ENCODE assay signal across 8 mouse cellular contexts in genomic region chr16:33379944-33380881, GRCm38 (mm10). TPM values are rescaled to one million over a fixed set of nuclear protein-coding genes. Genes with fewer than 3 reads are reported as not detected.
DNase-seq lines count a peak whose midpoint lies in the region; ATAC-seq and TF ChIP-seq lines count a peak whose summit lies in the region.
"Not testable (repeated sequence)": the region's sequence is repeated elsewhere in the genome, so short reads cannot be mapped to it uniquely, and the experiment has no call there.

Gene Zfp148, plus strand, starts transcription at chr16:33380836.

- ATAC-seq in kidney, embryonic 14.5 days (ENCODE audit: low FRiP score, low TSS enrichment): peak; percentile 90
- peak; percentile 67 for ATAC-seq in monocyte, adult 5-6 weeks (replicated peaks; ENCODE audit: insufficient number of reproducible peaks, low FRiP score, low TSS enrichment, poor library complexity, severe bottlenecking)

- not testable (repeated sequence) for TF ChIP-seq POLR2A in bone marrow macrophage, adult 2 months (IDR thresholded peaks at IDR 0.05; ENCODE audit: borderline replicate concordance, low read depth, low read length)
- TF ChIP-seq POLR2A in embryonic fibroblast, embryonic 13.5 days (IDR thresholded peaks at IDR 0.05; ENCODE audit: low read depth, low read length): peak; percentile 64

- peak within 1 kb of the TSS; percentile 88 for H3K4me3 ChIP-seq in bone marrow macrophage, adult 2 months (ENCODE audit: insufficient read depth, low read length)
- peak within 1 kb of the TSS; percentile 90 for H3K4me3 ChIP-seq in embryonic fibroblast, embryonic 13.5 days (ENCODE audit: insufficient read depth, low read length)
- H3K4me3 ChIP-seq in kidney, embryonic 14.5 days (ENCODE audit: low read length): peak within 1 kb of the TSS; percentile 91

- peak within 1 kb of the TSS; percentile 99 for H3K9ac ChIP-seq in kidney, embryonic 14.5 days (ENCODE audit: low read depth, low read length)

- not testable (repeated sequence) for H3K27me3 ChIP-seq in kidney, embryonic 14.5 days (ENCODE audit: control insufficient read depth, insufficient read depth, low read length)

- H3K9me3 ChIP-seq in kidney, embryonic 14.5 days (ENCODE audit: control insufficient read depth, low read length): not testable (repeated sequence)

- 4% methylated on average over 37 of the region's 50 CpGs for WGBS in kidney, embryonic 14.5 days

- DNase-seq in A20 (ENCODE audit: low read depth, low spot score): peak; percentile 95
- DNase-seq in heart, adult 9 months (ENCODE audit: low spot score in 2 of 2): peak; percentile 85 to 90
- DNase-seq in liver: peak; percentile 92
- peak; percentile 89 to 96 for DNase-seq in spleen, postnatal 4 days (ENCODE audit: low spot score in 2 of 2)

- H3K36me3 ChIP-seq in kidney, embryonic 14.5 days (ENCODE audit: control insufficient read depth, insufficient read depth, low read length): not testable (repeated sequence)

- H3K4me2 ChIP-seq in kidney, embryonic 14.5 days (replicated peaks; ENCODE audit: low read depth, low read length): peak within 1 kb of the TSS; percentile 88

- TF ChIP-seq CTCF in bone marrow macrophage, adult 2 months (IDR thresholded peaks at IDR 0.05; ENCODE audit: low read depth, low read length); embryonic fibroblast, embryonic 13.5 days (IDR thresholded peaks at IDR 0.05; ENCODE audit: borderline replicate concordance, insufficient read depth, low read length): not testable (repeated sequence)

- peak within 1 kb of the TSS; percentile 74 for H3K27ac ChIP-seq in bone marrow macrophage, adult 2 months (ENCODE audit: insufficient read depth, low read depth, low read length)
- peak within 1 kb of the TSS; percentile 93 for H3K27ac ChIP-seq in embryonic fibroblast, embryonic 13.5 days (ENCODE audit: insufficient read depth, low read length)
- H3K27ac ChIP-seq in kidney, embryonic 14.5 days (ENCODE audit: low read depth, low read length): peak within 1 kb of the TSS; percentile 95

- peaks cover 25% of the 10 kb centered on the region for H3K4me1 ChIP-seq in bone marrow macrophage, adult 2 months (ENCODE audit: control insufficient read depth, insufficient read depth, low read length)
- H3K4me1 ChIP-seq in embryonic fibroblast, embryonic 13.5 days (ENCODE audit: control insufficient read depth, insufficient read depth, low read length): not testable (repeated sequence)
- H3K4me1 ChIP-seq in kidney, embryonic 14.5 days (ENCODE audit: control insufficient read depth, insufficient read depth, low read length): peaks cover 13% of the 10 kb centered on the region

RNA-seq across cellular contexts. Expression of gene Zfp148, which starts in this region (rescaled TPM):
- 31.9 and 34.3 TPM in 2 replicates for polyA plus RNA-seq in bone marrow macrophage, adult 2 months (2012; ENCODE audit: insufficient read depth, insufficient read length, missing spikeins)
- polyA plus RNA-seq in embryonic fibroblast, embryonic 13.5 days (2011; ENCODE audit: insufficient read length, low read depth, missing spikeins): 65.7 and 80.8 TPM in 2 replicates
- 42.2 and 59.3 TPM in 2 replicates for polyA plus RNA-seq in kidney, embryonic 14.5 days (2014; fragmentation: Nextera tagmentation; extraction: Ambion mirVana)
- total RNA-seq in monocyte, adult 5-6 weeks (2017): 32.5 to 44.3 TPM (median 37.2 TPM) in 3 replicates

Comparison
In these comparisons a context has a peak if more than half of its experiments do, and no peak if none do; other contexts are left out.
1. Peak in every context shown above with its lines: DNase-seq, ATAC-seq, H3K4me3 ChIP-seq and H3K27ac ChIP-seq.